Mouse (Mus musculus) CD4-positive, CD25-positive, alpha-beta regulatory T cell, adult 4 months (primary cell): Measurements from ENCODE around the gene Ikzf3. TPM values are rescaled to one million over a fixed set of nuclear protein-coding genes. Genes with fewer than 3 reads are reported as not detected.

Source experiments
- ATAC-seq: one replicate; pipeline ENCODE4 v1.8.0; 2017
- polyA plus RNA-seq, 2 experiments: library from polyadenylated mRNA; unstranded; fragments of 100-300 nt; shearing (Covaris generic); gene quantifications; one replicate each; pipeline ENCODE4 v1.2.1; 2017

Gene Ikzf3
- polyA plus RNA-seq, 2 experiments from 2014 or later, result 77.0 to 98.7 TPM

DNA sequence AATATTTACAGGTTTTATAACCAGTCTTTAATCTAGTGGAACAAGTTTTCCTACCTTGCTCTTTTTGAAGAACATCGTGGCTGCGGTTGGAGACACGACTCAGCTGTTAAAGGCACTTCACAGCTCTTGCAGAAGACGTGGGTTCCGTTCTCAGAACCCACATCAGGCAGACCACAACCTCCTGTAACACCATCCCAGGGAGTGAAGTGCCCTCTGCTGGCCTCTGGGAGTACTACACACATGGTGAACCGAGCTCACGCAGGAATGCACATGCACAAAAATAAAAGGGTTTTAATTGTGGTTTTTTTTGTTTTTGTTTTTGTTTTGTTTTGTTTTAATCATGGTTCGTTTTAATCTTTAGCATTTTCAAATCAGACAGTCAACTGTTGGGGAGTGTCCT is 22.5 kb upstream of the Ikzf3 start:
- no peak for ATAC-seq

DNA sequence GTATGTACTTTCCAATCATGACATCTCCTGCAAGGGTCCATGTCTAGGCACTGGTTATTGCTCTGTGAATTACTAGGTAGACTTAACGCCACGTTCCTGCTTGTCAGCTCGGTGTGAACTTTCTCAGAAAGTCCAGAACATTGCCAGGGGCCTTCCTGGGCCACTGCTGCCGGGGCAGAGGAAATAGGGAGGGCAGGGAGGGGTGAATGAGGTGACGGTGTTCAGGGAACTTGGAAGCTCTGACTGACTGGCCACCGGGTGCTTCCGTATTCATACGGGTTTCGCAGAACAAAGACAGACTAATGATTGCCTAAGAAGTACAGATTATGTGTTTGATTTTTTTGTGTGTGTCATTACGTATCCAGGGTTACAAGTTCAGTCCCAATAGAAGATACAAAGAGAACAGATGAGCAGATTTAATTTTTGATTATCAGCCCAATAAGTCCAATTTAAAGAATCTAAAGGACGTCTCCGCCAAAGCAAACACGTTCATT is 18.1 kb upstream of the Ikzf3 start:
- no peak for ATAC-seq

DNA sequence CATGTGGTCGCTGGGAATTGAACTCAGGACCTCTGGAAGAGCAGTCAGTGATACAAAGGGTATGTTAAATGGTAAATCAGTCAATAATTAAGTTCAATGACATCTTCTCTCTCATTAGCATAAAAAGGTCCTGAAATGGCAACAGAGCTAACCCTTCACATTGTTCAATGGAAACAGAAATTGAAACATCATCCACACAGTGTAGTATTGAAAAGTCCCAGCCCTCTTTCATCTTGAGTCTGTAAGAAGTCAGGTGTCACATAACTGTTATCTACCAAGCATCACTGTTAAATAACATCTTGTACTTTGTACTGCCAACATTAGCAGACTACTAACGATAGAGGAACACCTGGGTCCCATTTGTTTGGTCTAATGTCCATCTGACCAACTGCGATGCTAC is 17.2 kb upstream of the Ikzf3 start:
- peak; percentile 90 for ATAC-seq

DNA sequence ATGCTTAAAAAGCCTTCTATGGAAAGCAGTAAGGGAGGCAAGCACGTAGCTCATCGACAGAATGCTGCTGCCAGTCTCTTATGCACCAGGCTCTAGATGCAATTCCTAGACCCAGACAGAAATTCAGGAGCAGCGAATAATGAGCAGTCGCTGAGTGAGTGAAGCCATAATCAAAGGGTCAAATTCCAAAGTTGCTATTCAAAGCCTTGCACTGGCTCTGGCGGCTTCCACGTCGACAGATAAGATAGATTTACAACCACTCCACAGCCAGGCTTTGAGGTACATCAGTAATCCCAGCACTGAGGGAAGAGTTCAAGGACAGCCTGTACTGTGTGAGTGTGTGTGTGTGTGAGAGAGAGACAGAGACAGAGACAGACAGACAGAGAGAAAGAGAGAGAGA is 15.1 kb upstream of the Ikzf3 start:
- no peak for ATAC-seq

DNA sequence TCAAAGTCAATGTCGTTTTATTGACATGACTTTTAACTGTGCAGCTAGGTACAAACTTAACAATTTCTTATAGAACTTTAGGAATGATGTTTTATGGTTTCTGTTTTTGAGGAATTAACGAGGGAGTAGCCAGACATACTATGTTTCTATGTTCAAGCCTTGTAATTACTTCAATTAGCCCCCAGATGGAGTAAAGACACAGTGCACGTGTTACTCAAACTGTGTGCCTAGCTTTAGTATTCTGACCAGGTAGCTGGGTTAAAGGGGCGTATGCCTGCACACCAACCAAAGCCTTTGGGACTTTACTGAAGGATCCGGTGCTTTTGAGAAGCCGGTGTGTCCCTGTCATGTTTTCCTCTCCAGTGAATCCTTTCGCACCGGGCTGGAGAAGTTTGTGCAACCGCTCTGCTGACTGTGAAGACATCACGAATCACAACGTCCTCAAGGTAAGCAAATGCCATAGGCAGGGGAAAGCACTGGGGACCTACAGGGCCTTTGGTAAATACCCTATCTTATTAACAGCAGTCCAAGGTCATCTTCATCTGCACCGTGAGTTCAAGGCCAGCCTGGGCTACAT is 9.4 kb upstream of the Ikzf3 start:
- ATAC-seq, result no peak

DNA sequence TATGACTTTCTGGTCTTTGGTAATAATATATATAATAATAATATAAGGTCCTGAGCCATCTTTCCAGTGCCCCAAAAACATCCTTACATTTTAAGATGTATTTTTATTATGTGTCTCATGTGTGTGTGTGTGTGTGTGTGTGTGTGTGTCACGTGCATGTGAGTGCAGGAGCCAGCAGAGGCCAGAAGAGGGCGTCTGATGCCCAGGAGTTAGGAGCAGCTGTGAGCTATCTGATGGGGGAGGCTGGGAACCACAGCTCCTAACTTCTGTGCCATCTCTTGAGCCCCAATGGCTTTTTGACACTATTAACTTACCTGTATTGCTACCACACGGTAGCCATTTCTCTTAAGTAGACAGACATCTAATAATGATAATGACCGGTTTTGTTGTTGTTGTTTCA is 8.1 kb upstream of the Ikzf3 start:
- no peak for ATAC-seq

DNA sequence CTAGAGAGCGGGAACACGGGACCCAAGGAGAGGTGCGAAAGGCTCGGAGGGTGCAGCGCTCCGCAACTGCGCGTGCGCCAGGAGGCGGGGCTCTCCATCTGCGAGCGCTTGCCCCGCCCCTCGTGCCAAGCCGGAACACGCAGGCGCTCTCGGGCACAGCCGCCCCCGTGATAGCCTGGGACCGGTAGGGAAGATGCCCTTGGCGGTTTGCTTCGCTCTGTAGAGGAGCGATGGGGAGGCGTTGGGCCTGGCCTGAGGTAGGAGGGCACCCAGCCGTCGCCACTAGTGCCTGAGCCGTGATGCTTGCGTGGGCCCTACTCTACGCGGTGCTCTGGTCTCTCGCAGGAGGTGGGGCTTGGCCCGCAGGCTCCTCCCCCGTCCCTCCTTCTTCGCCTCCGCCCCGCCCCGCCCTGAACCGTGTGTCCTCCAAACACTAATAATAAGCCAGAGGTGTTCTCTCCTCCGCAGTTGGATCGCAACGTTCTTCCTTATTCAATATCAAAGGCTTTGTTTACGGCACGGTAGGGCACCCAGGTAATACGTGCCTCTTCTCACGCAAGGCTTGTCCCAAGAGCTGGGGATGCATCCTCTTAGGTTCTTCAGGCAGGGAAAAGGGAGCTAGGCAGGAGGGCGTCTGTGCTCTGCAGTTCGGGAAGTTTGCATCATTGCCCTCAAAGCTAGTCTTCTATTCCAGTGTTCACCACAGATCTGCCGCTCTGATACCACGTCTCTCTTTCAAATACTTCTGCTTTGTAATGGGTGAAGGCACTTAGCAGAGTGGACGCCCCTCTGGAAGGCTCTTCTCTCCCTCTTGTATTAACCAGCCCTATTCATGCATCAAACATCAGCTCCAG is 5.4 kb upstream of the Ikzf3 start, which contains the start of gene Zpbp2:
Gene Zpbp2, plus strand, starts transcription at position 123 of the 854 bp plus-strand sequence.
- ATAC-seq, result peak; percentile 66

DNA sequence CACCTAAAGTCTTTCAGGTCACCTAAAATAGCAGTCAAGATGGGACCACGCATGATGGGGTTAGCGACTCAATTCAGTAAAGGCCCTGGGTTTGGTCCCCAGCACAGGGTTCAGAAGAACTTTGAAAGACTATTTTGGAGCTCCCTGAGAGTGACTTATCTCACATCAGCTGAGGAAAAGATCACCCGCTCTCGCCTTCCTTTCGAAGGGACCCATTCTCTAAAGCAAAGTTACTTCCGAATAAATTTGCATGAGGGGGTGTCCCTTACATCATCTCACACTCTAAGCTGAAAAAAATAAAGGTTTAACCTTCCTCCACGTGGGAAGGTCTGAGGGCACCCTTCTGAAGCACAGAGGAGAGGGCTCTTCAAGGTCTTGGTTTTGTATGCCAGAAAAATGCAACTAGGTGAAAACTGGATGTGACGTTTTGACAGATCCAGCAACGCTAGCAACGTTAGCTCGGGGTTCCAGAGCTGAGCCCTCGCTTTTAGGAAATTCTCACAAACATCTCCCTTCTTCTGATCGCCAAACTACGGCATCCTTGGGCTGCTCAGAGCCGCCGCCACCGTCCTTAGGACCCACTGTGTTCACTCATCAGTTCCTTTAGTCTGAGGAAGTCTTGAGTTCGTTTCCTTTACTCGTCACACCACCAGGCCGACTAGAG is 4.6 kb upstream of the Ikzf3 start:
- ATAC-seq, result peak; percentile 69

DNA sequence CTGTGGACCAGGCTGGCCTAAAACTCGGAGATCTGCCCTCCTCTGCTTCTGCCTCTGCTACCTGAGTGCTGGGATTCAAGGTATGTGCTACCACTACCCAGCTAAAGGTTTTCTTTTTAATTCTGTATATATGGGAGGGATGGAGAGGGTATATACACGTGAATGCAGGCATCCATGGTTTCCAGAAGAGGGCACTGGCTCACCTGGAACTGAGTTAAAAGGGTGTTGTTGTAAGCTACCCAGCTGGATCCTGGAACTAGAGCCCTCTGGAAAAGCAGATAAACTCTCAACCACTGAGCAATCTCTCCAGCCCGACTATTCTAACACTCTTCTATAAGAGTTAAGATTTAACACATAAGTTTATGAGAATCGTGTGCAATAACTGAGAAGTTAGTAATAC is 3.5 kb upstream of the Ikzf3 start:
- ATAC-seq, result no peak

DNA sequence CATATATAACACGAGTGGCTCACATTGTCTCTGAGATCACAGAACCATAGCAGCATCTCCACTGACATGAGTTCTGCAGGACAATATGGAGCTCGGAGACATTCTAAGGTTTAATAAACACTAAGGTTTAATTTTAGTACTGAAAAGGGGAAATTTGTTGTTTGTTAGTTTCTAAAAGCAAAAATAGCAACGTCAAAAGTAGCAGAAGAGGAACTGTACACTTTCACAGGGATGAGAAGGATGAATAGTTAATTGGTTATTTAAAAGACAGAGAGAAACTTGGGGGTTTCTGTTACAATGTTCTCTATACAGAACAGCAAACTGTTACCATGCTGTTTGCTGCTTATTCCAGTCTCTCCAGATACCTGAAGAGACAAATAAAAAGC is 1.5 kb upstream of the Ikzf3 start:
- ATAC-seq, result no peak

DNA sequence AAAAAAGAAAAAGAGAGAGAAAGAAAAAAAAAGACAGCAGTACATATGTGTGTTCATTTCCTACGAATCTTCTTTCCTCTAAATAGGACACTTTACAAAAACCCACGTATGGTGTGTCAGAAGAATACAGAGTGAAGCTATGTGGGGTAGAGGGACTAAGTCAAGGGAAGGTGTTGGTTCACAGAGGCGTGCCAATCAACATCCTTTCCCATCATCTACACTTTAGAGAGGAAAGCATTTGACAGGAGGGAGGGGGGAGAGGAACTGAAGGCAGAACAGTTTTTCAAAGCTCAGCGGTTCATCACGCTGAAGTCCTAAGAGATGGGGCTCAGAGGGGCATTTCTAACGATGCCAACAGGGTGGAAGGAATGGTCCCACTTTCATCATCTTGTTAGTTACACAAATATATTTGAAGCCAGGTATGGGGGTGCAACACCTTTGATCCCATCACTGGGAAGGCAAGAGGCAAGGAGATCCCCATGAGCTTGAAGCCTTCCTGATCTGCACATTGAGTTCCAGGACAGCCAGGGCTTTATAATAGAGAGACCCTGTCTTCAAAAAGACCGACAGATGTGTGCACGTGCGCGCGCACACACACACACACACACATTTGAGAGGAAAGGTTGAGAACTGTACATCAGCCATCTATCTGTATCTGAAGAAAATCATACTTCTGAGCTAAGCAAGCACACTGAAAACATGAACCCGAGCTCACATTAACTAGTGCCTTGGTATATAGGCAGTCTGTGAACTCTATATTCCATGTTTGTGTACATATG is 887 bp upstream of the Ikzf3 start:
- ATAC-seq, result no peak

DNA sequence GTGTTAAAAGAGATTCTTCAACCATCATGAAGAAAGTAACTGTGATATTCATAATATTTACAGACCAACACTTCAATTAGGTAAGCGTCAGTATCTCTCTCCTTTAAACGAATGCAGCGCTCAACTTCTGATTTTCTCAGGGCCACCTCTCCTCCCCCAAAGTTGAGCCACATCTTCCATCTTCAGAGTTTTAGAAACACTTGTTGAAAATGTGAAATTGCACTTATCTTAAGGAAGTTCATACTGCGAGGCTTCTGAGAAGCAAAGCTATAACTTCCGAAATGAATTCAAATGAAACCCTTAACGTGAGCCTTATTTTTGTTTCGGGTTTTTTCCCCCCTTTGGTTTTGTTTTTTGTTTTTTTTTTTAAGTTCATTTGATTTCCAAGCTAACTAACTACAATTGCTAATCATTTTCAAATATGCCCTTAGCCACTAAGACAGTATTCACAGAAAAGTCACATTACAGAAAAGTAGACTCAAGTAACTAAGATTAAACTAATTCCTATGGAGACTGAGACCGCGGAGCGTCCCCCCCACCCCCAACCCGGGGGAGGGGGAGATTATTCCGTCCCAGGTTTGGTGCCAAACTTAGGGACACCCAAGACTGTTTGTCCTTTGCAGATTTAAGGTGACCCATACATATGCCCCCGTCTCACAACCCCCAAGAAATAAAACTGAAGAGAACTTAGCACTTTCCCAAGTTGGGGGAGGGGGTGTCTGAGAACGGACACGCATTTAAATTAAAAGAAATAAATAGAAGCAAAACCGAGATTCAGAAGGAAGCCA is 747 bp downstream of the Ikzf3 start:
- ATAC-seq, result no peak

DNA sequence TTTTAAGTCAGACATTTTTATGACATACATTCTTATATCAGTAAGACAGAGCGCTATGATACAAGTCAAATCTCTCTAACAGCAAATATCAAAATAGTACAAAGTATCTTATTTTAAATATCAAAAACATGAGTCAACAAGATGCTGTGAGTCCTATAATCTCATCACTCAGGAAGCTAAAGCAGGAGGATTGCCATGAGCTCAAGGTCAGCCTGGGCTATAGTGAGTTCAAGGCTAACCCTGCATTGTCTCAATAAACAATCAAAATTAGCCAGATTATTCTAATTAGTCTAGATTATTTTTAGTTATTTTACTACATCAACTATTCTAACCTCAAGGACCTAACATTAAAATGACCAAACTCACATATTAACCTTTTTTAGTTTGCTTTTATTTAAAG is 2.4 kb downstream of the Ikzf3 start:
- no peak for ATAC-seq

DNA sequence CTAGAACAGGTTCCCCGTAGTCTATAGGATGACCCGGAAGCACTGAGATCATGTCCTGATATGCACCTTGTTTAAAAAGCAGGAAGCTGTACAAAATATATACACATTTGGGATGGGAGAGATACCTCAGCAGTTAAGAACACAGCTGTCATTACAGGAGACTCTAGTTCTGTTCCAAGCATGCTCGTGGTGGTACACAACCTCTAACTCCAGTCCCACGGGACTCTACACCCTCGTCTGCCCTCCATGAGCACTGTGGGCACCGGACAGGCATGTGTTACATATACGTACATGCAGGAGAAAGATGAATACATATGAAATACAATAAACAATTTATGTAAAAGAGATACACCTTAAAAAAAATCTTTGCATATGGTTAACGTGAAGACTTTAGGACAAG is 3.3 kb downstream of the Ikzf3 start:
- ATAC-seq, result no peak

DNA sequence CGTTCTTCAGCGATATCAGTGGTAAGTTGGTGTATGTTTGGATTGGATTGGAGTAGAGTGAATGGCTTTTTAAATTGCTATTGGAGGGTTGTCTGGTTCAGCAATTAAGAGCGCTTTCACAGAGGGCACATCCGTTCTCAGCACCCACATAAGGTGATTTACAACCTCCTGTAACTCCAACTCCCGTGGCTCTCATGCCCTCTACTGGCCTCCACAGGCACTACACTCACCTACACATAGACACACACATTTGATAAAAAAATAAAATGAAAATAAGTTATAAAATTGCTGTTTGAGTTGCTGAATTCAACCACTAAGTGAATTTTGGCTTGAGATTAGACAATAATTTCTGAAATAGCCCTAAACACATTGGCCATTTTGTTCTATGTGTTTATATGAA is 5.5 kb downstream of the Ikzf3 start:
- no peak for ATAC-seq

DNA sequence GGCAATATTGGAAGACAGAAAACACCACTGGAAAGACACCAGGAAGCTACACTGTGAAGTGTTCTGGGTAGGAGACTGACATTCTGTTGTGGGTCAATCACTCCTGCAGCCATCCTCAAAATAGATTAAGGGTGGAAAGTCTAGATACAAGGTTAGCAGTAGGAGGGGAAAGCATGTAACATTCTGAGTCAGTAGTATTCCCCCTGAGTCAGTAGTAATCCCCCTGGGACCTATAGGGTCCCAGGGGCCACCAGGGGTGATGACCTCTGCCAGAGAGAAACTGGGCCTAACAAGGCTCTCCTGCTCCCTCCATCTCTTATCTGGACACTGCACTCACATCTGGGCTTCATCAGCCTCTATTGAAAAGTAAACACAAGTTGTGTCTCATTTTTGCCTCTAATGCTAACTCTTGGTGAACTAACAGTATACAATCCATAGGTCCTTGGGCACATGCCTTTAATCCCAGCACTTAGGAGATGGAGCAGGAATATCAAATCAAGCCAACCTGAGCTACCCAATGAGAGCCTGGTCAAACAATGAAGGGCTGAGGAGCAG is 8.3 kb downstream of the Ikzf3 start:
- ATAC-seq, result no peak

DNA sequence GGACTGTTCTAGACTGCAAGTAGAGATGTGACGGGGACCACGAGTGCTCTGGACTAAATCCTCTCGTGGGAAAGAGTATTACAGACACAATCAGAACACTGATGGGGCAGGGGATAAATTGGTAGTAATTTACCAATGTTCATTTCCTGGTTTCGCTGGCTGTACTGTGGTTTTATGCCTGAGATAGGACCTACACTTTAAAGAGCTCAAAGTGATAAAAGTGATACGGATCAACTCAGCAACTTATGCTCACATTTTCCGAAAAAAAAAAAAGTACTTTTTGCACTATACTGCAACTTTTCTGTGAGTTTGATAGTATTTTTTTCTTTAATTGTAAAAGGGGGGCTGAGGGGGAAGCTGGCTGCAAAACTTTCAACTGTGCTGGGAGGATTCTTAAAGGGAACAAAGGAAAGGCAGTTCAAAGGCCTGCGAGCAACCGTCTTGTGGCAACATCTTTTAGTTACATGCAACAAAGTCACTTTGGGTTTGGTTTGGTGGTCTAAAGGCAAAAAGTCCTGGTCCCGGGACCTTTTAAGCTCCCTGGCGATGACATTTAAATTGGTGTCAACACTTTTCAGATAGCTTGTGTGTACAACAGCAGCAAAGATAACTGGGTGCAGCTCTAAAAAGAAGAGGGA is 18.9 kb downstream of the Ikzf3 start:
- ATAC-seq, result peak; percentile 59

DNA sequence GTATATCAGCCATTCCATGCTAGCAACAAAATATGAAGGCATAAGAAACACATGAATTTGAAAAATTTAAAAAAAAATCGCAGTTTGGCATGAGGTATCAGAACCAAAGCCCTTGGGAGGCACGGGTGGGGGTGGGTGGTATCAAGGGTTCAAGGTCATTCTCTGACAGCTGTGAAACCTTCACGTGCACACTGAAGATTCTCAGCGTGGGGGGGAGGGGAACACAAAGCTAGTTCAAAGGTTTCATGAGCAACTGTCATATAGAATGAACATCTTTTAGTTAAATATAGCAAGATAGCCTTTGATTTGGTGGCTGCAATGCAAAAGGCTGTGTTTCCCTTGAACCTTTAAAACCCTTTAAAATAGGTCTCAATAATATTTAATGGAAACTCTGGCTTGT is 20.7 kb downstream of the Ikzf3 start:
- no peak for ATAC-seq

DNA sequence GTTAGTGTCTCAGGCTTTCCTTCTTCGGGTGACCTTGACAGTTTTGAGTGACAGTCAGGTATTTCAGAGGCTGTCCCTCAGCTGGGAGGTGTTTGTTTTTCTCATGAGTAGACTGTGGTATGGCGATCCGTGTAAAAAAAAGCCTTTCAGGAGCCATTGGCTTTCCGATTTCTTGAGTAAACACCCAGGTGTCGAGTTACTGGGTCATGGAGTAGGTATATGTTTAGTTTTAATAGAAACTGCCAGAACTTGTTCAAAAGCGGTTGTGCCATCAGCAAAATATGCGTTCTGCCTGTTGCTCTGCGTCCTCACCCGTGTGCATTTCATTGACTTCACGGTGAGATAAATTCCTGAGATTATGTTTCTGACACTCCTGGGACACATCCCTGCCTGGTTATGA is 25.4 kb downstream of the Ikzf3 start:
- ATAC-seq, result no peak

DNA sequence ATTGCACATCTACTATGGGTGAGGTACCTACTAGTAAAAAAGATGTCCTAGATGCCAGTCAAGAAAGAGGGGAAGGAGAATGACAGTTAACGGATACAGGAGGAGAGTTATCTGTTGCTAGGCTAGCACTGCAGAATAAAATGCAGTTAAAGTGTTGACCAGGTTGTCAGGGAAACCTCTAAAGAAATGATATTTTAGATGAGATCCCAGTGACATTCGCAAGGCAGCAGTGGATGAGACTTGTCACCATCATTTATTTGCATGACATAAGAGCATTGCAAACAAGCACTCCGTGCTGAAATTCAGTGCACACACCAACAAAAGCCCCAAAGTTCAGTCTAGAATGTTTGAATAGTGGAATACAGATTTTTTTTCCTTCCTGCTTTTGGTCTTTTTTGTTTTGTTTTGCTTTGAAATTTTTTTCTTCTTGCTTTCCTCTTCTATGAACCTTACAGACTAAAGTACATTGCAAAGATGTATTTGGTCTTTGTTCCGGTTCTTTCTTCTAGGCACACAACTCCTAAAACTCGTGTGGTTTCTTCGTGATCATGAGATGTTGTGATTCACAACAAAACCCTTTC is 32.4 kb downstream of the Ikzf3 start:
- ATAC-seq, result no peak

DNA sequence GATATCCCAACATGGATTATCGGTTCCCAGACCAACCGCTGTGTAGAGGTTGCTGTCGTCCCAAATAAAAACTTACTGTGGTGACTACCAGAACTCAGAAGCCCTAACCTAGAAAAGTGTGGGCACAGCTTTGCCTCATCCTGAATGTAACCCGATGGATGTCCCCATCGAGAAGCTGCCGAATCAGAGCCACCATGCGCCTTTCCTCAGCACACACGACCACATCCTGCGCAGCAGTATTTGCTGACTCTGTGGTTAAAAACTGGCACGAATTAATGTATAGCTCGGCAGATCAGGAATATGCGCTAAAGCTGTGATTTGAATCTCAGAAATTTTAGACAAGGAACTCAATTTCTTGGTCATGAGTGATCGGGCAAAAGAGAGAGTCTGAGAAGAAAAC is 33.0 kb downstream of the Ikzf3 start:
- ATAC-seq, result peak; percentile 79
